Mouse (Mus musculus): ENCODE data around the gene Cacna1d. TPM values are rescaled to one million over a fixed set of nuclear protein-coding genes. Genes with fewer than 3 reads are reported as not detected.

Cacna1d gene
- total and polyA plus RNA-seq, 3 experiments: 0.04 to 0.66 (median 0.08) TPM

DNA sequence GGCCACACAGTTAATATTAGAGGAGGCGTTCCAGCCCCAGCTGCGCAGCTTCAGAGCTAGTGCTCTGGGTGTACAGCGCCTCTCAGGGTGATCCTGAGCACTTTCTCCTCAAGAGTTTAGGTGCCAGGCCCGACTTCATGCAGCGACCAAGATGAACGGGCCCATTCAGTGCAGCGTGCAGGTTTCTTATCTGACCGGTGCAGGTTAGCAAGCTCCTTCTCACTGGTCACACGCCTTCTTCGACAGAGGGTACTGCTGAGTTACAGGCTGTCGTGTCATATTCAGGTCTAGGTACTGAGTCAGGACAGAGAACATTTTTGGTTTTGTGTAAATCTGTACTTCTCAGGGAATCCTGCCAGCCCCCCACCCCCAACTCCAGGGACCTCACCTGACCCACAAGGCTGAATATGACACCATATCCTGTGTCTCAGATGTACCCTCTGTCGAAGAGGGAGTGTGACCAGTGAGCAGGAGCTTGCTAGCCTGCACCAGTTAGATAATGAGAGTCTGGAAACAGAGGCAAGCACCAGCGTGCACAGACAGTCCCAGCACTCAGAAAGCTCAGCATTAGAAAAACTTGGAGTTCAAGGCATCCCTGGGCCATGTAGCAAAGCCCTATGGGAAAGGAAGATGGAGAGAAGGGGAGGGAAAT is 249.0 kb downstream of the Cacna1d start:
- Histone ChIP-seq H3K4me2 (ENCODE audit: insufficient read depth, low read depth, poor library complexity, severe bottlenecking) (no peak overlapping the region), H3K27me3 (replicated peaks) (no peaks in the 10 kb centered on the region), H3K9me3 (replicated peaks; ENCODE audit: low read length) (peaks cover 3% of the 10 kb centered on the region), H3K27ac (ENCODE audit: insufficient read depth, low read depth) (no peak overlapping the region), H3K79me2 (replicated peaks; ENCODE audit: control insufficient read depth, extremely low read depth, insufficient read depth, poor library complexity, severe bottlenecking) (no peaks in the 10 kb centered on the region), H3K9ac (ENCODE audit: insufficient read depth, low read depth) (no peak overlapping the region), H3K36me3 (replicated peaks in 1 of 2; ENCODE audit: control insufficient read depth in 1 of 2, insufficient read depth in 1 of 2, low read length in 1 of 2) (no peaks in the 10 kb centered on the region), H3K4me3 (replicated peaks in 1 of 3; ENCODE audit: low read depth in 2 of 3, low read length in 2 of 3, poor library complexity in 1 of 3) (no peak overlapping the region), H3K4me1 (ENCODE audit: control insufficient read depth in 1 of 2, insufficient read depth in 2 of 2) (peaks cover 0 to 15% of the 10 kb centered on the region in 2 experiments; a peak in 2 of 4 replicates)
- no peak for TF ChIP-seq NRF1 (IDR thresholded peaks at IDR 0.05; ENCODE audit: low read depth, low read length)
- no peak for TF ChIP-seq RCOR1 (conservative IDR thresholded peaks at IDR 0.05; ENCODE audit: low read depth, low read length)
- TF ChIP-seq KAT2A (IDR thresholded peaks at IDR 0.05; ENCODE audit: insufficient replicate concordance, low read length): no peak
- TF ChIP-seq EP300 (IDR thresholded peaks at IDR 0.05; ENCODE audit: low read length): no peak
- TF ChIP-seq SMC3 (IDR thresholded peaks at IDR 0.05; ENCODE audit: low read depth, low read length): no peak
- TF ChIP-seq USF2 (conservative IDR thresholded peaks at IDR 0.05; ENCODE audit: low read depth, low read length): no peak
- no peak for TF ChIP-seq UBTF (IDR thresholded peaks at IDR 0.05; ENCODE audit: low read depth, low read length)
- TF ChIP-seq JUN (IDR thresholded peaks at IDR 0.05; ENCODE audit: insufficient read depth, low read depth, low read length): no peak
- no peak for TF ChIP-seq USF1 (IDR thresholded peaks at IDR 0.05; ENCODE audit: low read depth, low read length)
- no peak for TF ChIP-seq MAZ (IDR thresholded peaks at IDR 0.05; ENCODE audit: low read depth, low read length)
- no peak for TF ChIP-seq CHD2 (IDR thresholded peaks at IDR 0.05; ENCODE audit: low read length)
- no peak for TF ChIP-seq ZNF384 (IDR thresholded peaks at IDR 0.05; ENCODE audit: low read depth, low read length)
- TF ChIP-seq TBP (conservative IDR thresholded peaks at IDR 0.05; ENCODE audit: low read depth, low read length): no peak
- TF ChIP-seq GABPA (IDR thresholded peaks at IDR 0.05; ENCODE audit: insufficient replicate concordance, low read depth, low read length): no peak
- dilution Hi-C loops (cut with MboI; ENCODE audit: extremely low pct_ligation_motif_present, extremely low pct_unique_long_range_greater_than_20kb, low sequenced_read_pairs): no loop called here
- in situ Hi-C loops (cut with MboI; ENCODE audit: low pct_ligation_motif_present, low pct_unique_long_range_greater_than_20kb, low sequenced_read_pairs): no loop called here
- no peak for DNase-seq (ENCODE audit: extremely low read depth)

- H3K4me3 ChIP-seq (replicated peaks in 1 of 3; ENCODE audit: low read depth in 2 of 3, low read length in 2 of 3, poor library complexity in 1 of 3): no peak overlapping the region
- no peak overlapping the region for H3K27ac ChIP-seq (ENCODE audit: insufficient read depth, low read depth)
- H3K27me3 ChIP-seq (replicated peaks): no peaks in the 10 kb centered on the region
- H3K9ac ChIP-seq (ENCODE audit: insufficient read depth, low read depth): no peak overlapping the region
- H3K36me3 ChIP-seq (replicated peaks in 1 of 2; ENCODE audit: control insufficient read depth in 1 of 2, insufficient read depth in 1 of 2, low read length in 1 of 2): no peaks in the 10 kb centered on the region
- dilution Hi-C loops (cut with MboI; ENCODE audit: extremely low pct_ligation_motif_present, extremely low pct_unique_long_range_greater_than_20kb, low sequenced_read_pairs) (no loop called here), in situ Hi-C loops (cut with MboI; ENCODE audit: low pct_ligation_motif_present, low pct_unique_long_range_greater_than_20kb, low sequenced_read_pairs) (no loop called here)
- no peaks in the 10 kb centered on the region for H3K79me2 ChIP-seq (replicated peaks; ENCODE audit: control insufficient read depth, extremely low read depth, insufficient read depth, poor library complexity, severe bottlenecking)
- no peak for DNase-seq (ENCODE audit: extremely low read depth)
- TF ChIP-seq SIN3A (IDR thresholded peaks at IDR 0.05; ENCODE audit: low read length): no peak
- H3K4me1 ChIP-seq (ENCODE audit: control insufficient read depth in 1 of 2, insufficient read depth in 2 of 2): 0 out of 4 replicates have a peak, but pooled peaks cover 0 to 8% of the 10 kb centered on the region in 2 experiments
- H3K9me3 ChIP-seq (replicated peaks; ENCODE audit: low read length): peaks cover 3% of the 10 kb centered on the region
- no peak overlapping the region for H3K4me2 ChIP-seq (ENCODE audit: insufficient read depth, low read depth, poor library complexity, severe bottlenecking)
Measured at GRCm38 (mm10) chr14:30240916-30241515, 250.2 kb downstream of the Cacna1d start.

All from CH12.LX (cell line).